Mouse (Mus musculus): ENCODE results near the gene Tll1.

Tll1 gene

DNA sequence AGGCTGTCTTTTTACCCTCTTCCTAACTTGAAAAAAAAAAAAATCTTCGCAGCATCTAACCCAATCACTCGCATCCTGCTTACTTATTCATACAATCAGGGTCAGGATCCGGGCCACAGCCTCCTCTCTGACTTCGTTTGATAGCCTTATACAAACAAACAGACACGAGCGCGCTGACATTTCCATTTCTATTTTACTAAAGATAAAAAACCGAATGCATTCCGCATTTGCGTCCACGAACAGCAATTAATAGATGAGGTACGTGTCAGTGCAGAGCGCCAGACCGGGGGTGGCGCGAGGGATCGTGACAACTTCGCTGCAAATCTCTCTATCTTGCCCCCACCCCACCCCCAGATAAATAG is at the start of gene Tll1:
Gene Tll1, minus strand, starts transcription at position 248 of the 362 bp plus-strand sequence.
- no peak for DNase-seq (ENCODE audit: low read depth)

DNA sequence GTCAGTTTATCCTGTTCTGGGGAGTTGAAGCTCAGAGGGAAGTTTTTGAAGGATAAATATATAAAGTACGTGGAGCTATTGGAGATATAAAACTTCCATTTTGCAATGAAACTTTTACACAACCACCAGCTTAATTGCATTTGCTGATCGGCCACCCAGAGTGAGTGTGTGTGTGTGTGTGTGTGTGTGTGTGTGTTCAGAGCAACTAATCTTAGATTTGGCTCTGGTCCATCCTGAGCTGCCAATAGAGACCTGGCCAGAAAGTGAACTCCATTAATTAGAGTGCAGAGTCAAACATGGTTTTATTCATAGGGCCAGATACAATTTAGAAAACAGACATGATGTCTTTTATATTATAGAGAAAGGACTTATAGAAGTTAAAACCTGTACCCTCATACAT is 32.6 kb upstream of the Tll1 start:
- DNase-seq (ENCODE audit: low read depth): no peak

DNA sequence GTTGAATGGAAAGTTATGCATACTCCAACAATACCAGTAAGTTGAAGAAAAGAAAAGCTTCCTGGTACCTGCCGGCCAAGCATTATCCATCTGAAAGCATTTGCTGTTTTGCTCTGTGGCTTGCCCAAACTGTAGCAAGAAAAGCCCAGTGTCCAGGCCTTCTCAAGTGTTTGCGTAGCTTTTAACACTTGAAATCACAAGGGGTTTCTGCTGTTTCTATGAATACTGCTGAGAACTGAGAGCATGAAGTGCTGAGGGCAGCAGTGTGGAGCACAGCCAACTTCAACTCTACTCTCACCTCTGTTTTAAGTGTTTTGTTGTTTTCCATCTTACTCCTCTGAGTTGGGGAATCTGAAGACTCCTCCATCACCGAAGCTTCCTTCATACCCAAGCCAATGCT is 15.5 kb upstream of the Tll1 start:
- DNase-seq (ENCODE audit: low read depth): no peak

DNA sequence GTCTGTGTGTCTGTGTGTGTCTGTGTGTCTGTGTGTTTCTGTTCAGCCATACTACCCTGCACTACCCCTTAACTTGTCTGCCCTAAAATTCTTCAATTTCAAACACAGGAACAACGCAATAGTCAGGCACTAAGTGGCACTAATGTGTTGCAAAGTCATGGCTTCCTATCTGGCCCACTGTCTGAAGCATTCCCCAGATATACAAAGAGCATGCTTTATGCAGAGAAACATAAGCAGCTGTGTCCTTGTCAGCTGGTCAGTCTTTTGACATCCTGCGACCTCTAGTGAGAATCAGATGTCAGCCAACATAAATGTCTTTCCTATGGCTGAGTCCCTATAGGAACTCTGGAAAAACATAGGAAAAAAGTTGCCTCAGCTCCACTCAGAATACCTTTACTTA is 11.6 kb upstream of the Tll1 start:
- DNase-seq (ENCODE audit: low read depth): no peak

DNA sequence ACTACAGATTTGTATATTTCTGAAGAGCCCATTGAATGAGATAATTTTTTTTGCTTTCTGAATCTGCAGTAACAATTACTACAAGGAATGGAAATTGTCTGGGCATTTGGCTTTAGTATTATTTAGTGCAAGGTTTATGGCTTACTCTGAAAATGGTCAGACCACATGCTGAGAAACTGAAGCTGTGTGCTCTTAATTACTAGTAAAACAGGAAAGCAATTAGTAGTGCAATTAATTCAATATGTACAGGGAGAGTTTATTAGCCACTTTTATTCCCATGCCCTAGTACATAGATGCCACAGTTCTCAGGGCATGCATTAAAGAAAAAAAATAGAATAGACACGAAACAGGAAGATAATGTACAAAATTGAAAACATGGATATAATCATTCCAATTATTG is 10.2 kb upstream of the Tll1 start:
- DNase-seq (ENCODE audit: low read depth): no peak

DNA sequence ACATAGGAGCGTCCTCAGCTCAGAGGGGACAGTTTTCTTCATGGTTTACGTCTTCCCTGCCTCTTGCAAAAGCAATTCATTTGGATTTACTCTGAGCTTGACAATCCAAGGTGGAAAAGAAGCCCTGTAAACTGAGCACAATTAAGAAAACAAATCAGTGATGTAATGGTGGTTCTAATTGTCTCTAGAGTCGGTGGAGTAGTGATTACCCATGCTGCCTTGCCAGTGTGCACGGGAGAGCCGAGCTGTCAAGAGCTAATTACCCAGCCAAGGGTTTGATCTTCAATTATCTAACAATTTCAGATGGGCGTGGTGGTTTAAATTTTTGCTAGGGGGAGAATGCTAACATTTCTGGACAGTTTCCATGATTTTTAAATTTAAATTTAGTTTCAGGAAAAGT is 9.3 kb upstream of the Tll1 start:
- no peak for DNase-seq (ENCODE audit: low read depth)

DNA sequence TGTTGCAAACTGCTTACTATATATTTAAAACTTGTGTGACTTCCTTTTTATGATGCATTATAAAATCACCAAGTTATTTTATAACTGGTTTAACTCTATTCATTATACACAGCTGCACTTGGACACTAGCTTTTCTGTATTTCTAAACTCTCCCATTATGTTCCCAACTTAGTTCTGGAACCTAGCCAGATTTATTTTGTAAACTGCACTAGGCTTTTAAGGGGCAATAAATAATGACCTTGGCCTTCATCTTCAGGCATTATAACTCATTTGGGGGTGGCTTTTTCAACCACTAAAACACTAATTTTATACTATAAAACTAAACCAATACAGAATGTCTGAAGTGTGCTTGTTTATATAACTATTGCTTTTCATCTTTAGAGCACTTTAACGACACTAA is 8.8 kb upstream of the Tll1 start:
- no peak for DNase-seq (ENCODE audit: low read depth)

DNA sequence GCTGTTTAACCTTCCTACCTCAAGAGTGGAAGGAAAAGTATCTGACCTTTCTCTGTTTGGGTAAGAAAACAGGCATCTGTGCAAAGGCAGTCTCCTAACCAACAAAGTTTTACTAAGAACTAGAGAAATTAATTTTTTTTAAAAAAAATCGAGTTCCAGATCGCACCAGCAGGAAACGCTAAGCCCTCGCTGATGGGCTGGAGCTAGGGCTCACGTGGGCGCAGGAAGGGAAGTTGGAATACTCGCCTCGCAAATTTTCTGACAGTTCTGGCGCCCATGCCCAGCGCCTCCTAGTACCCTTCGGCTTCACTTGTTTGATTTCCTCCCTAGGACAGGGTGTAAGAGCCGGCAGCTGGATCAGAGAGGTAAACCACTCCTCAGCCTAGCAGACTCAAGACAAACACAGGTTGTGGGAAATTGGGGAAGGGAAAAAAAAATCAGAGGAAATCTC is 365 bp upstream of the Tll1 start:
- DNase-seq (ENCODE audit: low read depth): no peak

DNA sequence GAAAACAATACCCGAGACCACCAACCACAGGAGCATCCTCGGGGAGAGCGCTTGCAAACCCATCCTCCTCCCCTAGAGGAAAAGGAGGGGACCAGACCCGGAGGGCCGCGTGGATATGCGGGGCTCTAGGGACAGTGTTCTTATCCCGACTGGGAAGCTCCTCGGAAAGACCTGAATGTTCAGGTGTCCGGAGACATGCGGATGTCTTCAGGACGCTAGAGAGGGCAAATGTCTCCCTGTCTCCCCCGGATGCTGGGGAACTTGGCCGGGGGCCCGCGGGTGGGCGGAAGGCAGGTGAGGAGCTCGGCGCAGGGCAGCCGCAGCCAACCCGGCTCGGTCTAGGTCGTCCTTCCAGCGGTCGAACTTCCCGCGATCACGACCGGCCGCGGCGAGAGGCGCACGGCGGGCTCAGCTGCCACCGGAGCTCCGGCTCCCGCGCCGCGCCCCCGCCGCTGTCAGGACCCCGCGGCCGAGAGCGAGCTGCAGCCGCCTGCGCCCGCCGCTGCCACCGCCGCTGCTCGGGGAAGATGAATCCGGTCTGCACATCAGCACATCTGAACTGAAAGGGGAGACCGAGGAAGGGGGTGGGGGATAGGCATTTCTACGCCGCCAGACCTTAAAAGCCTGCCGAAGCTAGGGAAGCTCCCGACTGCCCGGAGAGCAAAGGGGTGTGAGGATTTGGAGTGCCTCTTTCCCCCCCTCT is 599 bp downstream of the Tll1 start:
- DNase-seq (ENCODE audit: low read depth): no peak

DNA sequence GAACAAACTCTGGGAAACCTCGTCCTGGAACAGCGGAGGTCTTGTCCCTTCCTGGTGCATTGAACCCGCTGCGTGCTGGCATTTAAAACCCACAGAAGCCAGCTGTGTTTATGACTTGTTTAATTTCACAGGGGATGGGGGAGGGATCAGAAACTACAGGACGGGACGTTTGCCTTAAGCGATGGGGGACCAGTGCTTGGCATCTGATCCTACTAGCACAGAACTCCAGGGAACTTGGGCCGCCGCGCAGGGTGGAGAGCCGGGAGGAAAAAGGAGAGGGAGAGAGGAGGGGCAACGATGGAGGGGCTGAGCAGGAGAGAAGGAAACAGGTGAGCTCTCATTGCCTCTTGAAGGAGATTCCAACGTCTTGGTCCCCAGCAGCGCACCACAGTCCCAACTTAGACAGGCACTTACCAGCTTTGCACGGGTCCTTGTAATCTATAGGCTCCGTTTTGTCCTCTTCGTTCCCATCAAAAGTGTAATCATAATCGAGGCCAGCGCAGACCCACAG is 1.2 kb downstream of the Tll1 start:
- no peak for DNase-seq (ENCODE audit: low read depth)

DNA sequence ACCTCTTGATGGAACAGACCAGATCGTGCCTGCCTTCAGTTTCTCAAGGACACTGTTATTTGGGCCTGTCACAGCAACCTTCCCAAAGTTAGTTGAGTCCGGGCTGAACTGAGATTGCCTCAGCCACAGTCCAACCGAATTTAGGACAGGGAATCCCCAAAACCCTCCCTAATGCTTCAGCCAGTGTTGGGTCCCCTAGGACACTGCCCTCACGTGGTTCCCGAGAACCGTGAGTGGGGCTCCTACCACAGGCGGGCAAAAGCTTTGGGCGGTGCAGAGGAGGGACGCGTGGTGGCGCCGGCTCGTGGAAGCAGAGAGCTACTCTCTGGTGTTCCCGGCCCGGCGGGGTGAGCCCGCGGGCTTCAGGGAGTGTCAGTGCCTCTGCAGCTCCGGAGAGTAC is 1.9 kb downstream of the Tll1 start:
- DNase-seq (ENCODE audit: low read depth): no peak

DNA sequence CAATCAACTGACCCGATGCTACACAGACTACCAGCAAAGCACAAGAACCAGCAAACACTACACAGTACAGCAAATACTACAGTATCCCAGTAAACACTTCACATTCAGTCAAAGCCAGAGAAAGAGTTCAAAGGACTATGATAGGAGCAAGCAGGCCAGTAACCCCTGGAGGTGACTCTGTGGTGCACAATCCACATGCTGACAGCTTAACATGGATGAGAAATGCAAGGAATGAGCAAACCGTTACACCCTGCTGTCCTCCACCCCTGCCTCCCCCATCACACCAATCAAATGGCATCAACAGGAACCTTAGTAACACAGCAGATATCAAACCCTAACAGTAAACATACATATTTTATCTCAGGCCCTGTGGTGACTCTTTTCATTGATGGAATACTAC is 7.7 kb downstream of the Tll1 start:
- DNase-seq (ENCODE audit: low read depth): no peak

DNA sequence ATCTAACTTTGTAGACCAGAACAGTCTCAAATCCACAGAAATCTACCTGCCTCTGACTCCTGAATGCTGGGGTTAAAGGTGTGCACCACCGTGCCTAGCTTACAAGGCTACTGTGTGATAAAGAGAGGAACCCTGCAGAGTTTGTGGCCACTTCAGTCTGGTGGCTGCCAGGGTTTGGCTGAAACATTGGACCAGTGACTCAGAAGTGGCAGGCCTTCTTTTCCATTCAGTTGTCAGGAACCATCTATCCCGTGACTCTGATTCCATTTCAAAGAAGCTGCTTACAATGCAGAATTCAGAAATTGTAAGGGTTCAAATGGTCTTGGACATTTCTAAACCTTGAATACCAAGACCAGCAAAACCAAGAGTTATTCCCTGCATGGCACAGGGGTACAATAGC is 12.7 kb downstream of the Tll1 start:
- no peak for DNase-seq (ENCODE audit: low read depth)

DNA sequence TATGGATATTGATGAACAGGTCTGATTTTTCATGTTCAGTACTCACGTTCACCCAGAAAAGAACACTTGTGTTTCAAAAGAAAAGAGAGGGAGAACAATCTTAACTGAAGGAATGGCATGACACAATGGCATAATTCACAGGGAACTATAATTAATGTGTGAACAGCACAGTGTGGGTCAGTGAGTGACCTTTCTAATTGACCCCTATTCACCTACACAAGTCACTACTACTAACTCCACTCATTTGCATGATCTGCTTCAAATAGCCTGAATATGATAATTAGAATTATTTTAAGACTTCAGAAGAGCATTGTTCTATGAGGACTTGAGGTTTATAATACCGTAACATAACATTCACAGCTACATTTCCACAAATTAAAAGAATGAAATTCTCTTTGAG is 18.2 kb downstream of the Tll1 start:
- DNase-seq (ENCODE audit: low read depth): no peak

DNA sequence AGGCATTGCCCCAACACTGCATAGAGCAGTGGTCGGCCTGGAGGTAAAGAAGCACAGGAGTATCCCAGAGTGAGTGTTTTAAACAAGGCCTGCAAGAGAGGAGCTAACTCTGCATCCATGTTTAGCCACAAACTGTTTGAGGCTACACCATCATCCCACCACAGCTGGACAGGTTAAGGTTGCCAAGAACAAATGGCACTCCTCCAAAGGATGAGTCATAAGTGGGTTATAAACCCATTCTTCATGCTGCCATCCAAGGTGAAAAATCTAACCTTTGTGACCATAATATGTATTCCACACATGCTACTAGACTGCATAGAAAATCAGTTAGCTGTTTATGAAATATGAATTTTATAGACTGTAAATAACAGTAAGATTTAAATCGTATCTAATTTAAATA is 29.1 kb downstream of the Tll1 start:
- no peak for DNase-seq (ENCODE audit: low read depth)

DNA sequence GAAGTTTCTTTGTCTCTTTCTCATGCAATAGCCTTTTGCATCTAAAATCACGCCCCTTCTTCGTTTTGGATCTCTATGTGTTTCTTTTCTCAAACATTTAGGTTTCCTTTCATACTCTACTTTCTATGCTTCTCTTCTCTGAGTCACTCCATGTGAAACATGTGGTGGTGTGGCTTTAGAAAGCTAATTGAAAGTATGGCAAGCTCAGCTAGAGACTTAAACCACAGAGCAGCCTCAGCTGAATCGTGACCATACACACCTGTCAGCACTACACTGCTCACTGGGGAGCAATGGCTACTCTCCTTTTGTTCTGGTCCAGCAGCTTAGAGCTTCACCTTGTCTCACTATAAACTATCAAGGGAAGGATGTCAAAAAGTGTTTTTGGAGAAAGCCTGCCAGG is 31.2 kb downstream of the Tll1 start:
- DNase-seq (ENCODE audit: low read depth): no peak

DNA sequence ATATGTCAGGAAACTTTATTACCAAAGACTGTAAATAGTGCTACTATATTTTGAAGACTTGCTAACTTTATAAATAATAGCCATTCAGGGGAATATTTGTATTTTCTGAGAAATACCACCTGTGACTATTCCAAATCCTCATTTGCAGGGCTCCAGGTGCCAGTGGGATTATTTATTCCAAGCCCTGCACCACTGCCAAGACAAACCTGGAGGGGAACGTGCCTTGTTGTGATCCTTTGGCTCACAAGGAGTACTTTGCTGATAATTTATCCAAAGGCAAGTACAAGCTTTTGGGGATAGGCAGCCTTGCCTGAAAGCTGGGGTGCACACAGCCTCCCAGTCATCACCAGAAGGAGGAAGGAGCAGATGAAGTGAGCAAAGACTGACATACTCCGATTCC is 32.3 kb downstream of the Tll1 start:
- no peak for DNase-seq (ENCODE audit: low read depth)

DNA sequence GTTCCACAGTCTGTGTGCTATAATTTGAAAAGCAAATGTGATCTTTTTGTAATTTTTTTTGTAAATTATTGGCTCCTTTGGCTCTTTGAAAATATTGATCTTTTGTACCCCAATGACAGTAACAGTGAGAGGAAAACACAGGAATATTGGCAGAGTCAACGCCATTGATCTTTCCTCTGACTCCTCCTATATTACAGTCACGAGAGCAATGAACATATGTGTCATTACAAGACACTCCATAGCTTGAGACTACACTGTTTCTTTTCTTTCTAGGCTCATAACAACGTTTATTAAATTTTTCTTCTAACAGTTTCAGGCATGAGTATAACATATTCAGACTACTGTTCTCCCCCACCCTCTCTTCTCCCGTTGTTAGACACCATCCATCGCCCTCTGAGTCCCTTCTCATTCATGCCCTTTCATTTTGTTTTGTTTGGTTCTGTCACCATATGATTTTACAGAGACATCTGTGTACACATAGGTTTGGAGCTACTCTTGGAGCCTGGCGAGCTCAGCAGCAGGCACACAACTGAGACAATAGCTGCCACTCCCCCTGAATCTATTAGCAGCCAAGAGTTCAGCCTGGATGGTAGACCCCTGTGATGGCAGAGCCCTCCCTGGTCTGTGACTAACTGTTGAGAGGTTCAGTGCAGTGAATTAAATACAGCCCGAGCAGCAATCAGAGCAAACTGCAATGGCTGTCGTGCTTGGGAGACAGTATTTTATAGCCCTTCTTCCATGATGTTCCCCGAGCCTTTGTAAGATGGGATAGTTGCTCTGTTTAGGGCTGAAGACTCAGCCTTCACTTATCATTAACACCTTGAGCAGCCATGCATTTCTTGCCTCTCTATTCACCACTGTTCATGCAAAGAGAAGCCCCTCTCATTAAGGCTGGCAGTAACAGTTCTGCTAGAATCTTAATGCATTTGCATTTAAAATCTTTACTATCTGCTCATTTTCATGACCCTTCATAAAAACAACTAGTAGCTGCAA is 52.9 kb downstream of the Tll1 start:
- no peak for DNase-seq (ENCODE audit: low read depth)

DNA sequence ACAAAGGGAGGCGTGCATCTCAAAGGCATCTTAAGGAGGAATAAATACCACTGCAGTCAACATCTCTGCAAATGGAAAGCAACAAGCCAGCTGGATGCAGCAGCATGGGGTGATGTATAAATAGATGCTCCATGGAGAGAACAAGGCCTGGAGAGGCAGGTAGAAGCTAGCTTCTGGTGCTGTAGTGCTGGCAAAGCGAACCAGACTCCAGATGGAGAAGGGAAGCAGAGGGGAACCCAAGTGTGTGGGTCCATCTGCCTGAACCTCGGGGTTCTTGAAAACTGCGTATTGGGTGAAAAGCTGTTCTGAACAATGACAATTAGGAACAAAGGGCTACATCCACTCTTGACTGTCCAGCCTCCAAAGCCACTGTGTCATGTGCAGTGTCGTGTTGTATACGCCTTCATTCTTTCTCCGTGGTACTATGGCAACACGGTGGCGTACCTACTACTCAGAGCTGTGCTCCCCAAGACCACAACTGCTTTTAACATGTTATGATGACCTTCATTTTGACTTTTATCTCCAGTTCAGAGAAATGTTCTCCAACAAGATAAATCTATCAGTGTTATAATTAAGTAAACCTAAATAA is 53.8 kb downstream of the Tll1 start:
- DNase-seq (ENCODE audit: low read depth): no peak

DNA sequence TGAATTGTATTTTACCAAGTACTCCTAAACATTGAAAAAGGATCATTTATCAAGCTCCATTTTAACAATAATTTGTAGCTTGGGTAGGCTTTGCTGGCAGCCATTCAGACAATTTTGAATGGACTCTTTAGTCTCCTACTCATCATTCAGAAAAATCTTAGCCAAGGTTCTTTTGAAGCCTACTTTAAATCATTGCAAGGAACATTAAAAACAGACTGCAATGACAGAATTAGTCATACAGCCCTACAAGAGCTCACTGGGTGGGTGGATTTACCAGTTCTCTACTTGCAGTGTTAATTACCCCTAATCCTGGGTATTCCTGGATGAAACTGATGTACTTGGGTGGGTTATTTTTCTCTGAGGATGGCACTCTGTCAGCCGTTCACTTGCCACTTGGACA is 69.5 kb downstream of the Tll1 start:
- no peak for DNase-seq (ENCODE audit: low read depth)

DNA sequence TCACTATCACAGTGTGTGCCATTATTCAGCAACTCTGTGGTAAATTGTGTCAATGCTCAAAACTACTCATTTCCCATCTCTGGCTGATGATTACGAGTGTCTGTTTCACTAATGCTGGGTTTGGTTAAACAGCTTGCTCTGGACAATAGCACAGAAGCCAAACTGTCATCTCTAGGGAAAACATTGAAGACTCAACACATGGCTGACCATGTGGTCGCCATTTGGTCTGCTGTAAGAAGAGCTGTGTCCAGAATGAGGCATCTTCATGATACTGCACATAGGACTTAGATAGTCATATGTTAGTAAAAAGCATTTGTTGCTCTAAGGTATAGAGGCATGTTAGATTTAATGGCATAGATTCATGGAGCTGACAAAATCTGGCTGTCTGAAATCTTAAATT is 98.9 kb downstream of the Tll1 start:
- DNase-seq (ENCODE audit: low read depth): no peak

DNA sequence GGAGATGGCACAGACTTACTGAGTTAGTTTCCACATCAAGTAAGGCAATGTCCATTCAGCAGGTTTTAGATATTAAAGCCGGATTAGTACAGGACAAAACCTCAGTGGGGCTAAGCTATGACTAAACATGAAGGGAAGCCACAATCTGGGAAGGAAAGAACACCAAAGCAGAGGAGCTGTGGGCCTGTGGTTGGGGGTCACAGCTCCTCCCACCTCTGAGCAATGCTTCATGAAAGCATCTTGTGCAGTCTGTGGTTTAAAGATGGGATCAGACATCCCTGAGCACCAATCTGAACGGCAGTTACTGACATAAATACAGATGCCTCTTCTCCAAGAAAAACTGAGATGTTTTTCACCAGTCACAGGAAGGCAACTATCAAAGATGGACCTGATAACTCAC is 132.7 kb downstream of the Tll1 start:
- no peak for DNase-seq (ENCODE audit: low read depth)

DNA sequence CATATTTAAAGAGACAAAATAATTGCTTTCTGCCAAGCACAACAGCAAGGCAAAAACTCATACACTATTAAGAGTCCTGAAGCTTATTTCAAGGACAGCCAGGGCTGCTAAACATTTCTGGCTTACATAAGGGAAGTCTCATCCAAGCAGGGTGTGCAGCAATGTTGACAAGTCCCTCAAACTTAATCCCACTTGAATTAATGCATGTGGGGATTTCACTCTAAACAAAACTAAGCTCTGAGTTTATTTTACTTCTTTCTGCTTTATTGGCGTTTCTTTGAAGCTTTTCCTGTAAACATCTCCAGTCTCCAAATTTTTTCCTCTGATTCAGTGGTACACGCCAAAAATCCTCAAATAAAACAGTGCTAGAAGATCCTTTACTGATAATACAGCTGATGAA is 146.2 kb downstream of the Tll1 start:
- no peak for DNase-seq (ENCODE audit: low read depth)
